Mouse (Mus musculus): ENCODE measurements at regions not wholly inside any gene's neighbourhood (a gene's known extent, or its start where the extent isn't known, plus 50 kb on each side); places are given as distances from the start of the nearest gene placed in this dataset.

GRCm38 (mm10) chr14:100353508-100353907 lies 69.0 kb upstream of the Klf12 start:
- no peak for TF ChIP-seq CTCF (IDR thresholded peaks at IDR 0.05)
- TF ChIP-seq EP300 (IDR thresholded peaks at IDR 0.05), result no peak

Measured in lung, postnatal 0 days (tissue).